In genomic region chr9:44496803-44497461, GRCm38 (mm10) we compare ENCODE assay signal across 10 mouse cellular contexts. TPM values are rescaled to one million over a fixed set of nuclear protein-coding genes. Genes with fewer than 3 reads are reported as not detected.
A peak's percentile ranks its signal among the peaks of the same experiment; 100 is the strongest.
DNase-seq lines count a peak whose midpoint lies in the region; ATAC-seq and TF ChIP-seq lines count a peak whose summit lies in the region.
"Had no signal": no experiment of that assay in that cellular context is flagged by ENCODE, and none has a peak within 500 bp of the region (broad histone marks: within the 10 kb centered on the region; RNA-seq: fewer than 3 reads in every experiment).

No protein-coding gene starts in this region.

- peaks cover 11% of the 10 kb centered on the region; the same call in 1 of the 2 replicates for H3K36me3 ChIP-seq in heart, embryonic 10.5 days
- peaks cover 4% of the 10 kb centered on the region for H3K36me3 ChIP-seq in spleen, adult 2 months (ENCODE audit: control insufficient read depth, insufficient read depth, low read length)
- peaks cover 3% of the 10 kb centered on the region; the same call in 1 of the 2 replicates for H3K36me3 ChIP-seq in heart, embryonic 16.5 days (ENCODE audit: control insufficient read depth, insufficient read depth)
- no peaks in the 10 kb centered on the region for H3K36me3 ChIP-seq in stomach, embryonic 16.5 days (ENCODE audit: control insufficient read depth, insufficient read depth, low read length)

- peak overlapping the region; percentile 86 for H3K9ac ChIP-seq in heart, embryonic 16.5 days (ENCODE audit: low read length)
- peak overlapping the region; percentile 1; the same call in 1 of the 2 replicates for H3K9ac ChIP-seq in stomach, embryonic 16.5 days (ENCODE audit: low read length)

- intact Hi-C loops in heart, postnatal 25 days (cut with DNase I), result no loop called here

- H3K4me2 ChIP-seq in heart, embryonic 16.5 days (ENCODE audit: low read depth, low read length), result peak overlapping the region; percentile 91
- no peak overlapping the region for H3K4me2 ChIP-seq in stomach, embryonic 16.5 days (ENCODE audit: low read depth, low read length)

- ATAC-seq in heart, embryonic 16.5 days (replicated peaks; ENCODE audit: extremely low read depth, insufficient read depth, low FRiP score), result no peak
- ATAC-seq in stomach, embryonic 16.5 days (ENCODE audit: insufficient read depth, low FRiP score), result no peak

- H3K27ac ChIP-seq in heart, embryonic 10.5 days, result peak overlapping the region; percentile 92
- peak overlapping the region; percentile 39; the same call in 1 of the 2 replicates for H3K27ac ChIP-seq in spleen, adult 2 months (ENCODE audit: insufficient read depth, low read length)
- peak overlapping the region; percentile 100 for H3K27ac ChIP-seq in heart, embryonic 16.5 days (ENCODE audit: low read length)
- H3K27ac ChIP-seq in stomach, embryonic 16.5 days (ENCODE audit: low read length), result peak overlapping the region; percentile 98

- no peaks in the 10 kb centered on the region for H3K9me3 ChIP-seq in heart, embryonic 10.5 days
- H3K9me3 ChIP-seq in heart, embryonic 16.5 days (replicated peaks; ENCODE audit: control insufficient read depth, low read length), result no peaks in the 10 kb centered on the region
- H3K9me3 ChIP-seq in stomach, embryonic 16.5 days (replicated peaks; ENCODE audit: control insufficient read depth, low read length), result no peaks in the 10 kb centered on the region

- H3K4me1 ChIP-seq in heart, embryonic 10.5 days, result peaks cover 100% of the 10 kb centered on the region
- H3K4me1 ChIP-seq in spleen, adult 2 months (ENCODE audit: control insufficient read depth, insufficient read depth, insufficient read length), result peaks cover 54% of the 10 kb centered on the region
- H3K4me1 ChIP-seq in heart, embryonic 16.5 days (ENCODE audit: control insufficient read depth, insufficient read depth, low read length), result peaks cover 90% of the 10 kb centered on the region
- peaks cover 93% of the 10 kb centered on the region for H3K4me1 ChIP-seq in stomach, embryonic 16.5 days (ENCODE audit: control insufficient read depth, insufficient read depth, low read length)

- H3K27me3 ChIP-seq in heart, embryonic 10.5 days (ENCODE audit: insufficient read depth, poor library complexity, severe bottlenecking), result no peaks in the 10 kb centered on the region
- no peaks in the 10 kb centered on the region for H3K27me3 ChIP-seq in spleen, adult 2 months (ENCODE audit: control insufficient read depth, insufficient read depth, low read length)
- no peaks in the 10 kb centered on the region for H3K27me3 ChIP-seq in heart, embryonic 16.5 days (ENCODE audit: control insufficient read depth, insufficient read depth, low read length)
- no peaks in the 10 kb centered on the region for H3K27me3 ChIP-seq in stomach, embryonic 16.5 days (ENCODE audit: control insufficient read depth, insufficient read depth, low read length)

- H3K4me3 ChIP-seq in heart, embryonic 10.5 days, result 0 out of 2 replicates have a peak overlapping the region, but pooled peaks have one; percentile 62
- H3K4me3 ChIP-seq in spleen, adult 2 months (ENCODE audit: extremely low read depth, insufficient read depth, insufficient read length), result no peak overlapping the region
- no peak overlapping the region for H3K4me3 ChIP-seq in heart, embryonic 16.5 days (ENCODE audit: low read length)
- H3K4me3 ChIP-seq in stomach, embryonic 16.5 days (replicated peaks; ENCODE audit: low read length), result no peak overlapping the region

- TF ChIP-seq POLR2A in spleen, adult 2 months (IDR thresholded peaks at IDR 0.05; ENCODE audit: low read depth, low read length), result no peak

- no peak for TF ChIP-seq CTCF in spleen, adult 2 months (IDR thresholded peaks at IDR 0.05; ENCODE audit: extremely low read depth, insufficient read depth, insufficient read length, insufficient replicate concordance)

- WGBS in heart, embryonic 10.5 days, result 47% methylated on average over 12 of the region's 12 CpGs
- 71% methylated on average over 12 of the region's 12 CpGs for WGBS in spleen, adult 2 months
- WGBS in heart, embryonic 16.5 days, result 45% methylated on average over 12 of the region's 12 CpGs
- 53% methylated on average over 12 of the region's 12 CpGs for WGBS in stomach, embryonic 16.5 days

- no peak for DNase-seq in heart, embryonic 10.5 days (ENCODE audit: low spot score)
- no peak for DNase-seq in heart, postnatal 25 days (ENCODE audit: low spot score)
- DNase-seq in spleen, adult 2 months (ENCODE audit: low read depth in 1 of 2, low spot score in 2 of 2), result no peak
- DNase-seq in spleen, postnatal 14 days (ENCODE audit: low spot score in 2 of 2), result no peak
- DNase-seq in frontal cortex, postnatal 36 days (ENCODE audit: low spot score in 2 of 2), result no peak
- no peak for DNase-seq in layer of hippocampus, adult 8-10 months (ENCODE audit: low spot score in 2 of 2)

RNA-seq across cellular contexts. Expression of gene Bcl9l, which starts 14.3 kb away (rescaled TPM):
- polyA plus RNA-seq in heart, embryonic 10.5 days (2016; fragmentation: Nextera tagmentation; extraction: Ambion mirVana), result 7.6 and 9.6 TPM in 2 replicates
- total RNA-seq in heart, postnatal 25 days (2021), result 10 to 100 TPM; 44.9 to 57.6 TPM
- 42.2 and 50.3 TPM in 2 replicates for polyA plus RNA-seq in spleen, adult 2 months (2012; rRNA removed)
- polyA plus RNA-seq in heart, embryonic 16.5 days (2015; fragmentation: Nextera tagmentation; extraction: Ambion mirVana), result 11.1 and 11.3 TPM in 2 replicates
- 9.0 and 10.6 TPM in 2 replicates for polyA plus RNA-seq in stomach, embryonic 16.5 days (2015; fragmentation: Nextera tagmentation; extraction: Ambion mirVana)
- 10 to 100 TPM; 61.8 to 68.3 (median 64.9) TPM for total RNA-seq in layer of hippocampus, adult 8-10 months (2022)

RNA-seq across cellular contexts. Expression of gene Upk2, which starts 42.2 kb away (rescaled TPM):
- 0.26 TPM in 1 of 2 replicates, not detected in the other for polyA plus RNA-seq in heart, embryonic 10.5 days (2016; fragmentation: Nextera tagmentation; extraction: Ambion mirVana)
- total RNA-seq in heart, postnatal 25 days (2021), result not detected
- polyA plus RNA-seq in spleen, adult 2 months (2012; rRNA removed), result not detected in 2 replicates
- polyA plus RNA-seq in heart, embryonic 16.5 days (2015; fragmentation: Nextera tagmentation; extraction: Ambion mirVana), result 0.50 TPM in 1 of 2 replicates, not detected in the other
- 31.1 and 39.0 TPM in 2 replicates for polyA plus RNA-seq in stomach, embryonic 16.5 days (2015; fragmentation: Nextera tagmentation; extraction: Ambion mirVana)
- total RNA-seq in layer of hippocampus, adult 8-10 months (2022), result not detected
- total RNA-seq: hematopoietic stem cell, adult 5-6 weeks had no signal
- polyA plus RNA-seq: liver, embryonic 16.5 days had no signal

RNA-seq across cellular contexts. Expression of gene Foxr1, which starts 56.0 kb away (rescaled TPM):
- not detected in 2 replicates for polyA plus RNA-seq in heart, embryonic 10.5 days (2016; fragmentation: Nextera tagmentation; extraction: Ambion mirVana)
- not detected for total RNA-seq in heart, postnatal 25 days (2021)
- polyA plus RNA-seq in spleen, adult 2 months (2012; rRNA removed), result 0.09 and 0.15 TPM in 2 replicates
- not detected in 2 replicates for polyA plus RNA-seq in heart, embryonic 16.5 days (2015; fragmentation: Nextera tagmentation; extraction: Ambion mirVana)
- polyA plus RNA-seq in stomach, embryonic 16.5 days (2015; fragmentation: Nextera tagmentation; extraction: Ambion mirVana), result not detected in 2 replicates
- total RNA-seq in layer of hippocampus, adult 8-10 months (2022), result not detected
- total RNA-seq: hematopoietic stem cell, adult 5-6 weeks had no signal
- polyA plus RNA-seq: liver, embryonic 16.5 days had no signal

Comparison
In these comparisons a context has a peak if more than half of its experiments do, and no peak if none do; other contexts are left out.
1. H3K27ac ChIP-seq: peak in every context shown above with its lines; median percentile 100 in heart, embryonic 16.5 days; 98 in stomach, embryonic 16.5 days; 92 in heart, embryonic 10.5 days; 39 in spleen, adult 2 months.
2. RNA of gene Upk2, which starts 42.2 kb away (polyA plus RNA-seq): 31.1 to 39.0 TPM in stomach, embryonic 16.5 days; 0.26 TPM in heart, embryonic 10.5 days, 0.50 TPM in heart, embryonic 16.5 days and not detected in spleen, adult 2 months; every median in the first group is over 10 times any median in the second.